Comparison of ENCODE assay signal across 9 mouse cellular contexts in the genomic region with DNA sequence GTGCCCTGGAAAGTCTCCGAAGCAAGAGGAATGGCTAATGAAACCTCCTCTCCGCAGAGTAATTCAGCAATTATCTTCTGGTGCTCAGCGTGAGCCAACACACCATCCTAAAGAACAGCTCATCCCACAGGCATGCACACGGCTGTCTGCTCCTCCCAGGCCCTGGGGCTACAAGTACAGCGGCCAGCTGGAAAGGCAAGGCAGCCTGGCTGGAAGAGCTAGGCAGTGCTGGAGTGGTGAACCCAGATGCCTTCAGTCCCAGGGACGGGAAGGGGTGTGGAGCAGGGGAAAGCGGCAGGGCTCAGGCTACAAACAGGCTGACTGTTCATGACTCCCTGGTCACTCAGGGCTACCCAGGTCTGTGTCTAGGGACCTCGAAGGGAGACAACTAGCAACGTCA. TPM values are rescaled to one million over a fixed set of nuclear protein-coding genes. Genes with fewer than 3 reads are reported as not detected.
DNase-seq lines count a peak whose midpoint lies in the region; ATAC-seq lines count a peak whose summit lies in the region.
"Had no signal": no experiment of that assay in that cellular context is flagged by ENCODE, and none has a peak within 500 bp of the region (broad histone marks: within the 10 kb centered on the region; RNA-seq: fewer than 3 reads in every experiment).

No protein-coding gene starts in this region.

- no peaks in the 10 kb centered on the region for H3K9me3 ChIP-seq in kidney, embryonic 14.5 days (ENCODE audit: control insufficient read depth, low read length)
- H3K9me3 ChIP-seq in embryonic facial prominence, embryonic 10.5 days: no peaks in the 10 kb centered on the region
- H3K9me3 ChIP-seq in heart, embryonic 15.5 days (replicated peaks): no peaks in the 10 kb centered on the region
- no peaks in the 10 kb centered on the region for H3K9me3 ChIP-seq in lung, embryonic 15.5 days
- H3K9me3 ChIP-seq: liver, embryonic 15.5 days had no signal

- peak; percentile 38; the same call in 1 of the 2 replicates for ATAC-seq in kidney, embryonic 14.5 days (ENCODE audit: low FRiP score, low TSS enrichment)
- peak; percentile 63 for ATAC-seq in heart, embryonic 15.5 days (replicated peaks; ENCODE audit: insufficient number of reproducible peaks, insufficient read depth, low FRiP score, low read depth)
- peak; percentile 39; the same call in 1 of the 2 replicates for ATAC-seq in lung, embryonic 15.5 days (ENCODE audit: borderline replicate concordance, extremely low read depth, low FRiP score, low TSS enrichment)
- no peak for ATAC-seq in granulocyte monocyte progenitor cell, adult 5-6 weeks (replicated peaks; ENCODE audit: poor library complexity, severe bottlenecking)

- no peak for DNase-seq in kidney, adult 11 months
- peak; percentile 55 for DNase-seq in embryonic facial prominence, embryonic 10.5 days (ENCODE audit: low spot score)
- peak; percentile 52 for DNase-seq in testis, postnatal 14 days (ENCODE audit: low spot score)
- DNase-seq in thymus, postnatal 10 days (ENCODE audit: low spot score in 2 of 2): no peak

- H3K4me1 ChIP-seq in kidney, embryonic 14.5 days (ENCODE audit: control insufficient read depth, insufficient read depth, low read length): peaks cover 15% of the 10 kb centered on the region
- H3K4me1 ChIP-seq in embryonic facial prominence, embryonic 10.5 days: peaks cover 34% of the 10 kb centered on the region
- H3K4me1 ChIP-seq in heart, embryonic 15.5 days (replicated peaks): peaks cover 31% of the 10 kb centered on the region
- peaks cover 20% of the 10 kb centered on the region for H3K4me1 ChIP-seq in lung, embryonic 15.5 days
- H3K4me1 ChIP-seq: liver, embryonic 15.5 days had no signal

- 41% methylated on average over 9 of the region's 9 CpGs for WGBS in kidney, embryonic 14.5 days
- WGBS in embryonic facial prominence, embryonic 10.5 days: 43% methylated on average over 9 of the region's 9 CpGs
- WGBS in heart, embryonic 15.5 days: 32% methylated on average over 9 of the region's 9 CpGs
- 42% methylated on average over 9 of the region's 9 CpGs for WGBS in lung, embryonic 15.5 days

- H3K4me3 ChIP-seq in kidney, embryonic 14.5 days (ENCODE audit: low read length): no peak overlapping the region
- no peak overlapping the region for H3K4me3 ChIP-seq in embryonic facial prominence, embryonic 10.5 days
- H3K4me3 ChIP-seq in heart, embryonic 15.5 days: no peak overlapping the region
- H3K4me3 ChIP-seq in lung, embryonic 15.5 days: no peak overlapping the region
- H3K4me3 ChIP-seq: liver, embryonic 15.5 days had no signal

- peak overlapping the region; percentile 32; the same call in 1 of the 2 replicates for H3K27ac ChIP-seq in kidney, embryonic 14.5 days (ENCODE audit: low read depth, low read length)
- H3K27ac ChIP-seq in embryonic facial prominence, embryonic 10.5 days (replicated peaks): peak overlapping the region; percentile 52; the same call in 1 of the 2 replicates
- H3K27ac ChIP-seq in heart, embryonic 15.5 days: peak overlapping the region; percentile 75
- peak overlapping the region; percentile 69 for H3K27ac ChIP-seq in lung, embryonic 15.5 days
- H3K27ac ChIP-seq: liver, embryonic 15.5 days had no signal

- no peaks in the 10 kb centered on the region for H3K27me3 ChIP-seq in kidney, embryonic 14.5 days (ENCODE audit: control insufficient read depth, insufficient read depth, low read length)
- H3K27me3 ChIP-seq in embryonic facial prominence, embryonic 10.5 days (replicated peaks; ENCODE audit: low read depth, poor library complexity, severe bottlenecking): no peaks in the 10 kb centered on the region
- H3K27me3 ChIP-seq in heart, embryonic 15.5 days: no peaks in the 10 kb centered on the region
- H3K27me3 ChIP-seq in lung, embryonic 15.5 days: no peaks in the 10 kb centered on the region
- H3K27me3 ChIP-seq: liver, embryonic 15.5 days had no signal

- 0 out of 2 replicates have a peak overlapping the region, but pooled peaks have one; percentile 28 for H3K9ac ChIP-seq in kidney, embryonic 14.5 days (ENCODE audit: low read depth, low read length)
- H3K9ac ChIP-seq in heart, embryonic 15.5 days: 0 out of 2 replicates have a peak overlapping the region, but pooled peaks have one; percentile 14
- no peak overlapping the region for H3K9ac ChIP-seq in lung, embryonic 15.5 days
- H3K9ac ChIP-seq: liver, embryonic 15.5 days had no signal

- no peak overlapping the region for H3K4me2 ChIP-seq in kidney, embryonic 14.5 days (replicated peaks; ENCODE audit: low read depth, low read length)
- H3K4me2 ChIP-seq in heart, embryonic 15.5 days: 0 out of 2 replicates have a peak overlapping the region, but pooled peaks have one; percentile 22
- no peak overlapping the region for H3K4me2 ChIP-seq in lung, embryonic 15.5 days
- H3K4me2 ChIP-seq: liver, embryonic 15.5 days had no signal

- peaks cover 21% of the 10 kb centered on the region for H3K36me3 ChIP-seq in kidney, embryonic 14.5 days (ENCODE audit: control insufficient read depth, insufficient read depth, low read length)
- peaks cover 30% of the 10 kb centered on the region for H3K36me3 ChIP-seq in embryonic facial prominence, embryonic 10.5 days (replicated peaks)
- peaks cover 11% of the 10 kb centered on the region for H3K36me3 ChIP-seq in heart, embryonic 15.5 days
- H3K36me3 ChIP-seq in lung, embryonic 15.5 days: peaks cover 20% of the 10 kb centered on the region

RNA-seq across cellular contexts. Expression of a gene that starts 8.4 kb away (rescaled TPM):
- 45.2 and 49.7 TPM in 2 replicates for polyA plus RNA-seq in kidney, embryonic 14.5 days (2014; fragmentation: Nextera tagmentation; extraction: Ambion mirVana)
- 50.2 and 58.0 TPM in 2 replicates for polyA plus RNA-seq in embryonic facial prominence, embryonic 10.5 days (2016; fragmentation: Nextera tagmentation; extraction: Ambion mirVana)
- 36.2 and 39.9 TPM in 2 replicates for polyA plus RNA-seq in heart, embryonic 15.5 days (2015; fragmentation: Nextera tagmentation; extraction: Ambion mirVana)
- polyA plus RNA-seq in lung, embryonic 15.5 days (2015; fragmentation: Nextera tagmentation; extraction: Ambion mirVana): 49.4 and 52.2 TPM in 2 replicates
- total RNA-seq in granulocyte monocyte progenitor cell, adult 5-6 weeks (2014; fragmentation: Nextera tagmentation): 28.0 and 32.0 TPM in 2 replicates
- 33.3 and 41.2 TPM in 2 replicates for total RNA-seq in granulocyte monocyte progenitor cell, adult 5-6 weeks (2017)

RNA-seq across cellular contexts. Expression of a gene that starts 8.5 kb away (rescaled TPM):
- polyA plus RNA-seq in kidney, embryonic 14.5 days (2014; fragmentation: Nextera tagmentation; extraction: Ambion mirVana): 63.1 and 63.4 TPM in 2 replicates
- polyA plus RNA-seq in embryonic facial prominence, embryonic 10.5 days (2016; fragmentation: Nextera tagmentation; extraction: Ambion mirVana): 56.2 and 56.4 TPM in 2 replicates
- polyA plus RNA-seq in heart, embryonic 15.5 days (2015; fragmentation: Nextera tagmentation; extraction: Ambion mirVana): 41.3 and 41.5 TPM in 2 replicates
- polyA plus RNA-seq in lung, embryonic 15.5 days (2015; fragmentation: Nextera tagmentation; extraction: Ambion mirVana): 43.7 and 47.9 TPM in 2 replicates
- total RNA-seq in granulocyte monocyte progenitor cell, adult 5-6 weeks (2014; fragmentation: Nextera tagmentation): 49.6 and 51.3 TPM in 2 replicates
- 57.2 and 60.9 TPM in 2 replicates for total RNA-seq in granulocyte monocyte progenitor cell, adult 5-6 weeks (2017)

RNA-seq across cellular contexts. Expression of a gene that starts 26.7 kb away (rescaled TPM):
- 6.7 and 11.9 TPM in 2 replicates for polyA plus RNA-seq in kidney, embryonic 14.5 days (2014; fragmentation: Nextera tagmentation; extraction: Ambion mirVana)
- 17.7 and 19.6 TPM in 2 replicates for polyA plus RNA-seq in embryonic facial prominence, embryonic 10.5 days (2016; fragmentation: Nextera tagmentation; extraction: Ambion mirVana)
- polyA plus RNA-seq in heart, embryonic 15.5 days (2015; fragmentation: Nextera tagmentation; extraction: Ambion mirVana): 6.1 and 9.0 TPM in 2 replicates
- polyA plus RNA-seq in lung, embryonic 15.5 days (2015; fragmentation: Nextera tagmentation; extraction: Ambion mirVana): 11.1 and 13.7 TPM in 2 replicates
- total RNA-seq in granulocyte monocyte progenitor cell, adult 5-6 weeks (2014; fragmentation: Nextera tagmentation): 18.6 and 21.9 TPM in 2 replicates
- 10.0 and 10.1 TPM in 2 replicates for total RNA-seq in granulocyte monocyte progenitor cell, adult 5-6 weeks (2017)

RNA-seq across cellular contexts. Expression of a gene that starts 32.5 kb away (rescaled TPM):
- 81.5 and 88.5 TPM in 2 replicates for polyA plus RNA-seq in kidney, embryonic 14.5 days (2014; fragmentation: Nextera tagmentation; extraction: Ambion mirVana)
- polyA plus RNA-seq in embryonic facial prominence, embryonic 10.5 days (2016; fragmentation: Nextera tagmentation; extraction: Ambion mirVana): 479 and 683 TPM in 2 replicates
- polyA plus RNA-seq in heart, embryonic 15.5 days (2015; fragmentation: Nextera tagmentation; extraction: Ambion mirVana): 315 and 319 TPM in 2 replicates
- 252 and 268 TPM in 2 replicates for polyA plus RNA-seq in lung, embryonic 15.5 days (2015; fragmentation: Nextera tagmentation; extraction: Ambion mirVana)
- total RNA-seq in granulocyte monocyte progenitor cell, adult 5-6 weeks (2014; fragmentation: Nextera tagmentation): 4.2 TPM in 1 of 2 replicates, not detected in the other
- 0.57 and 1.4 TPM in 2 replicates for total RNA-seq in granulocyte monocyte progenitor cell, adult 5-6 weeks (2017)

RNA-seq across cellular contexts. Expression of a gene that starts 54.0 kb away (rescaled TPM):
- polyA plus RNA-seq in kidney, embryonic 14.5 days (2014; fragmentation: Nextera tagmentation; extraction: Ambion mirVana): 76.4 and 91.6 TPM in 2 replicates
- polyA plus RNA-seq in embryonic facial prominence, embryonic 10.5 days (2016; fragmentation: Nextera tagmentation; extraction: Ambion mirVana): 130 and 131 TPM in 2 replicates
- 105 and 126 TPM in 2 replicates for polyA plus RNA-seq in heart, embryonic 15.5 days (2015; fragmentation: Nextera tagmentation; extraction: Ambion mirVana)
- 89.8 and 95.9 TPM in 2 replicates for polyA plus RNA-seq in lung, embryonic 15.5 days (2015; fragmentation: Nextera tagmentation; extraction: Ambion mirVana)
- total RNA-seq in granulocyte monocyte progenitor cell, adult 5-6 weeks (2014; fragmentation: Nextera tagmentation): 45.3 and 48.2 TPM in 2 replicates
- 26.7 and 42.1 TPM in 2 replicates for total RNA-seq in granulocyte monocyte progenitor cell, adult 5-6 weeks (2017)

Comparison
In these comparisons a context has a peak if more than half of its experiments do, and no peak if none do; other contexts are left out.
1. DNase-seq: peak in embryonic facial prominence, embryonic 10.5 days (single experiment) and testis, postnatal 14 days (single experiment); none in kidney, adult 11 months (single experiment) and thymus, postnatal 10 days (0 of 2).
2. Peak in every context shown above with its lines, with median percentiles within 50 percentile points of each other: H3K27ac ChIP-seq.